Mouse (Mus musculus): ENCODE results near the gene Zfp1. TPM values are rescaled to one million over a fixed set of nuclear protein-coding genes. Genes with fewer than 3 reads are reported as not detected.

Zfp1 gene
- 11.7 and 15.0 TPM in 2 replicates for polyA plus RNA-seq (2015; fragmentation: Nextera tagmentation; extraction: Ambion mirVana)

DNA sequence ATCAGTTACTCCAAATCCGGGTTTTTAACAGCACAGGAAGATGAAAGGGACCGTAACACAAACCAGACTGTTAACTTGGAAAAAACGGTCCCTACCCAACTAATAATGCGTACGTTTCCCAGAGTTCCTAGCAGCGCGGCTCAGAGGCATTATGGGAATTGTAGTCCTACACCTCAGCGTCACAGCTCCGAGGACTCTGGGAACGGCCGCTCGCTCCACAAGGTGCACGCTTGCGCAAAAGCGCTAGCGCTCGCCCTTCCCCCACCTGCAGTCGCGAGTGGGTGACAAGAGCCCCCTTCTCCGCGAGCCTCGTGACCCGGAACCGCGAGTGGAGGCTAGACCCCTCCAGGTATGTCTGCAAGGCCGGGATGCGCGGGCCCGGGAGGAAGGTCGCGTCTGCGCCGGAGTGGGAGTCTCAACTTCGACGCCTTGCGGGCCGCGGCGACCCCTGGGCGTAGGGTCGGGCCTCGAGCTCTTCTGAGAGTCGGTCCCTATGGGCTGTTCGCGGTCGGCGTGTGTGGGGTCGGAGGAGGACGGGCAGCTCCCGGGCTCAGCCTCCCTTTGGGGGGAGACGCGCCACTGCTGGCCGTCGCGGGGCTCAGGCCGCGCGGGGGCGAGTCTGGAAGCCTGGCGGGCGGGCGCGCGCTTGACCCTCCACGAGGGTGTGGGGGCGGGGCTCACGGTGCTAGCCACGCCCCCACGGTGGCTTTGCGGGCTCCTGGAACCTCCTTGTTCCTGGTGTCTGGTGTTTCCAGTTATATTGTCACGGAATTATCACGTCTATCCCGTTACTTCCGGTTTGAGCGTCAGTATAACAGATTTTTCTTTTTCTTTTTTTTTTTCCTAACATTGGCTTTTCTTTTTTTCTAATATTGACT, at the start of gene Zfp1:
Gene Zfp1 (plus strand): TSS at position 138 of the 878 bp plus-strand sequence.
- no peaks in the 10 kb centered on the region for H3K9me3 ChIP-seq (replicated peaks)
- 0% methylated on average over 74 of the region's 75 CpGs for WGBS
- ATAC-seq (replicated peaks; ENCODE audit: insufficient number of reproducible peaks, insufficient read depth, low FRiP score, low read depth): peak; percentile 98

DNA sequence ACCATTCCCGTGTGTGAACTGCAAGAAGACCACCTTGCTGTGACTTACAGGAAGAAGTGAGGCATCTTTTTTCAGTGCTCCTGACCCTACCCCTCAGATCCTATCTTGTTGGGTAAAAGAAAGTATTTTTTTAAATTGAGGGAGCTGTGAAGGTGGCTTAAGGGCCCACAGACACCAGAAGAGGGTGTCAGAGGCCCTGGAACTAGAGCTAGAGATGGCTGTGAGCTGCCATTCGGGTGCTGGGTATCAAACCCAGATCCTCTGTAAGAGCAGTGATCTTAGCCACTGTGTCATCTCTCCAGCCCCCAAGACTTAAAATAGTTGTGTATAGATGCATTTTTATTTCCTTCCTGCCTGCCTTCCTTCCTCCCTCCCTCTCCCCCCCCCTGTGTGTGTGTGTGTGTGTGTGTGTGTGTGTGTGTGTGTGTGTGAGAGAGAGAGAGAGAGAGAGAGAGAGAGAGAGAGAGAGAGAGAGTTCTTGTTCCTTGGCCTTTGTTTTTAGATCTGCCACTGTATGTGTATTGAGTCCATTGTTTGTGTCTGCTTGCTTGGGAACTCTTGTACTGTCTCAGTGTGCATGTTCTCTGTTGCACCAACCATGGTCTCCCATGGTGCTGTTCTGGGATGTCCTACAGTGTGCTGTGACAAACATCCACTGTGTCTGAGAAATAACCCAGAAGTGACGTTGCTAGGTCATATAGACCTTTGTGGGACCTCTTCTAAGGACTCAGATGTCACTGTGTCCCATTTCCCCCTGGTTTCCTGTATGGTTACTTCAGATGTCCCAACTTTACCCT, 49.0 kb upstream of the Zfp1 start:
- Histone ChIP-seq H3K27ac (peak overlapping the region; percentile 85), H3K9ac (no peak overlapping the region), H3K27me3 (no peaks in the 10 kb centered on the region), H3K9me3 (replicated peaks) (no peaks in the 10 kb centered on the region), H3K36me3 (no peaks in the 10 kb centered on the region), H3K4me2 (no peak overlapping the region), H3K4me1 (replicated peaks) (peaks cover 63% of the 10 kb centered on the region), H3K4me3 (no peak overlapping the region)
- ATAC-seq (replicated peaks; ENCODE audit: insufficient number of reproducible peaks, insufficient read depth, low FRiP score, low read depth): no peak
- WGBS: 76% methylated on average over 3 of the region's 3 CpGs

More for the DNA sequence above, at the start of gene Zfp1:
- H3K4me3 ChIP-seq: peak within 1 kb of the TSS; percentile 98
- no peaks in the 10 kb centered on the region for H3K36me3 ChIP-seq
- peak within 1 kb of the TSS; percentile 98 for H3K27ac ChIP-seq
- peaks cover 19% of the 10 kb centered on the region for H3K4me1 ChIP-seq (replicated peaks)
- no peaks in the 10 kb centered on the region for H3K27me3 ChIP-seq
- peak within 1 kb of the TSS; percentile 60 for H3K4me2 ChIP-seq
- peak within 1 kb of the TSS; percentile 98 for H3K9ac ChIP-seq

DNA sequence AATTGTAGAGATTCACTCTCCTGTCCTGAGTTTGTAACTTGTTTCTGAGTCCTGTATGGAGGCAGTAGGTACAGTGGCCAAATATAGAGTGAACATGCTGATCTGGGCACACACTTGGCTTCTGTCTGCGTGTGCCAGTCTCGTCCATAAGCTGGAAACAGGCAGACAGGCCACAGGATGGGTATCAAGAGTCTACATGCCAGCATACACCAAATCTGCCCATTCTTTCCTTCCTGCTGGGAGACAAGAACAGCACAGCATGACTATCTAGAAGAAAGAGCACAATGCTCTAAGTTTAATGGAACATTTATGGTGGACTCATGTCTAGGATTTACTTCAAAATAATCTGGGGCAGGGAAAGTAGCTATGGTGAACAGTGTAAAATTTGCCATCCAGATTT, 48.2 kb upstream of the Zfp1 start:
- H3K27me3 ChIP-seq: no peaks in the 10 kb centered on the region
- peak overlapping the region; percentile 58; the same call in 1 of the 2 replicates for H3K4me2 ChIP-seq
- no peak overlapping the region for H3K9ac ChIP-seq
- no peaks in the 10 kb centered on the region for H3K36me3 ChIP-seq
- WGBS: 52% methylated on average over 2 of the region's 2 CpGs
- H3K27ac ChIP-seq: peak overlapping the region; percentile 85
- H3K9me3 ChIP-seq (replicated peaks): no peaks in the 10 kb centered on the region
- peaks cover 69% of the 10 kb centered on the region for H3K4me1 ChIP-seq (replicated peaks)
- no peak overlapping the region for H3K4me3 ChIP-seq
- no peak for ATAC-seq (replicated peaks; ENCODE audit: insufficient number of reproducible peaks, insufficient read depth, low FRiP score, low read depth)

DNA sequence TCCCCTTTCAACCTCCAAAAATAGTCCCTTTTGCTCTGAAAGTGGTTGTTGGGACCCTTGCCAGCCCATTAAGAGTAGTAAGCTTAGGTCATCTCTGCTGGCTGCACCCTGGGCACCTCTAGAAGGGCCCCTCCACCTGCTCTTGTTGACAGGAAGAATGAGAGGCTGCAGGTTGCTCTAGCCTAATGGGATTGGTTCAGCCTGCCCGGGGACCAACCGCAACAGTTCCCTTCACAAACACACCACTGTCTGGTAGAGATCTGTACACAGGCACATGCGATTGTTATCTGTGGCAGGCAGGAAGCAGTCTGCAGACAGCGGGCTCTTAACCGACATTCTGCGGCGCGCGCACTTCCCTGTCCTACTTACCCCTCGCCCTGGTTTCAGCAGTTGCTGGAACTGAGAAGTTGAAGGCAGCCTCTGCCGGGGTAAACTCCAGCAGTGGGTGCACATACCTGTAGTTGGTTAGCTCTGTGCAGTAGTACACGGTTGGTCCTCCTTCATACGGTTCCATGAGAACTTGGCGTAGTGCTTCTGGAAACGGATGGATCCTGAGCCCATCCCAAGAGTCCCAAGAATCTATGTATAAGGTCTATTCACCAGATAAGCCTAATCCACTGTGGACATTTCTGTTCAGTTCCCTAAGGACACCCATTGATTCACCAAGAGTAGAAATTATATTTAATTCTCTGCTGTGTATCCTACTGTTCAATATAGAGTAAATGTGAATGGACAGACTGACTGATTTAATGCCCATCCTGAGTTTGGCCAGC, 47.3 kb upstream of the Zfp1 start:
- peak overlapping the region; percentile 58 for H3K4me2 ChIP-seq
- H3K4me1 ChIP-seq (replicated peaks): peaks cover 71% of the 10 kb centered on the region
- peak overlapping the region; percentile 26 for H3K4me3 ChIP-seq
- no peaks in the 10 kb centered on the region for H3K36me3 ChIP-seq
- 25% methylated on average over 15 of the region's 15 CpGs for WGBS
- H3K9me3 ChIP-seq (replicated peaks): no peaks in the 10 kb centered on the region
- H3K27me3 ChIP-seq: no peaks in the 10 kb centered on the region
- peak overlapping the region; percentile 24; the same call in 1 of the 2 replicates for H3K9ac ChIP-seq
- ATAC-seq (replicated peaks; ENCODE audit: insufficient number of reproducible peaks, insufficient read depth, low FRiP score, low read depth): peak; percentile 81
- H3K27ac ChIP-seq: peak overlapping the region; percentile 85

DNA sequence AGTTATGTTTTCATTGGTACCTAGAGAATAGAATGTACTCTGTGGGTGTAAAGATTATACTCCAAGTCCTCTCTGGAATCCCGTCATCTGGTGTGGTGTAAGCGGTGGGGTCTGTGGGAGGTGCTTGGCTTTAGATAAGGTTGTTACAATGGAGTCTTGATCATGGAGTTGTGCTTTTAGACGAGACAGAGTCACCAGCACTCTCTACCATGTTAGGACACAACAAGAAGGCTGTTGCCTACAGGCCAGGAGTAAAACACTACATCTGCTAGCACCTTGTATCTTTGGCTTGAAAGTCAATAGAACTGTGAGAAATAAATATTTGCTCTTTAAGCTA, 46.7 kb upstream of the Zfp1 start:
- H3K4me1 ChIP-seq (replicated peaks): peaks cover 71% of the 10 kb centered on the region
- H3K27me3 ChIP-seq: no peaks in the 10 kb centered on the region
- no peak; the same call in 1 of the 2 replicates for ATAC-seq (replicated peaks; ENCODE audit: insufficient number of reproducible peaks, insufficient read depth, low FRiP score, low read depth)
- 8% methylated on average over 3 of the region's 3 CpGs for WGBS
- no peak overlapping the region for H3K4me3 ChIP-seq
- no peak overlapping the region for H3K9ac ChIP-seq
- H3K9me3 ChIP-seq (replicated peaks): no peaks in the 10 kb centered on the region
- peak overlapping the region; percentile 58 for H3K4me2 ChIP-seq
- peak overlapping the region; percentile 85 for H3K27ac ChIP-seq
- no peaks in the 10 kb centered on the region for H3K36me3 ChIP-seq

DNA sequence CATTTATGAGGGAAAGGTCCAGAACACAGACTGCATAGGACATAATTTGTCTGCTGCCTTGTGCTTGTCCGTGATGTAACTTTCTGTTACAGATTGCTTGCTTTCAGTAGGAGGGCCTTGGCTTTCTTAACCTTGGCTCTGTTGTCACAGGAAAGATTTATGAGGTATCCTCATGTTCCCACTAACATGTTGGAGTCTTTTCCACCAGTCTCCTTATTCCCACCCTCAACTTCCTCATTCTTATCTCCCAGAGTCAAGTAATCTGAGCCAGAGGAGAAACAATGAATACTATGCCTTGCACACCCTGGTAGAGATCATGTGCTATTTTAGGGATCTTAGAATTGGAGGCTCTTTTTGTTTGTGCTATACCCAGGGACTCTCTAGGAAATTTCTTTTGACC, 45.9 kb upstream of the Zfp1 start:
- 19% methylated on average over 1 of the region's 1 CpGs for WGBS
- Histone ChIP-seq H3K27me3 (no peaks in the 10 kb centered on the region), H3K4me3 (no peak overlapping the region), H3K9ac (no peak overlapping the region), H3K9me3 (replicated peaks) (no peaks in the 10 kb centered on the region), H3K4me1 (replicated peaks) (peaks cover 67% of the 10 kb centered on the region), H3K36me3 (no peaks in the 10 kb centered on the region), H3K27ac (peak overlapping the region; percentile 85), H3K4me2 (peak overlapping the region; percentile 58)
- ATAC-seq (replicated peaks; ENCODE audit: insufficient number of reproducible peaks, insufficient read depth, low FRiP score, low read depth): peak; percentile 65

DNA sequence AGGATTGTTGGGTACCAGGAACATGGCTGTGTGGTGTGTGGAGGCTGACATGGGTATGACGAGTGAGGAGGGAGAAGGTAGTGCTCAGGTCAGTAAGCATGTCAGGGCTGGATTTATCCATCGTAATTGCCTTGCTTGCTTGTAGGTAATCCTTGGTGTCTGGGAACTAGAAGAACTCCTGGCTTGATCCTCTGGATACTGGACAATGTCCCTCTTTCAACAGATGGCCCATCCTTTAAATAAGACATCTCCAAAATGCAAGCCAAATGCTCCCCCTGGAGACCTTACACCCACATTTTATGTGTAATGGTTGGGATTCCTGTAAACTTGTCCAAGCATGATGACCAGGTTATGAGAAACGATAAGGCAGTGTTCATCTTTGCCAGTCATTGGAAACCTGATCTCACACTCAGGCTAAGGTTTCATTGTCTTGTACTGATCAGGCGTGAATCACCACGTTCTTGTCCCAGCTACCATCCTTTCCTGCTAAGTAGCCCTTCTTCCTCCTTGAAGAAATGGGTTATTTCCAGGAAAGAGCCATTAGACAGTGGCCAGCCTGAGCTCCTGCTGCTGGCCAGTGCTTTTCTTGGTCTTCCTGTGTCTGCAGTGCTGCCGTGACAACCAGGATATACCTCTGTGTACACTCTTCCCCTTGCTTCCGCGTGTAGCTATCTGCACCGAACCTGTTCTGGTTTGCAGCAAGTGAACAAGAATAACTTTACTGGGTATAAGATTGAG, 43.3 kb upstream of the Zfp1 start:
- peaks cover 42% of the 10 kb centered on the region for H3K4me1 ChIP-seq (replicated peaks)
- no peak overlapping the region for H3K27ac ChIP-seq
- no peak overlapping the region for H3K9ac ChIP-seq
- no peak overlapping the region for H3K4me3 ChIP-seq
- no peaks in the 10 kb centered on the region for H3K36me3 ChIP-seq
- H3K4me2 ChIP-seq: no peak overlapping the region
- WGBS: 68% methylated on average over 9 of the region's 9 CpGs
- no peaks in the 10 kb centered on the region for H3K27me3 ChIP-seq
- ATAC-seq (replicated peaks; ENCODE audit: insufficient number of reproducible peaks, insufficient read depth, low FRiP score, low read depth): no peak
- H3K9me3 ChIP-seq (replicated peaks): no peaks in the 10 kb centered on the region

DNA sequence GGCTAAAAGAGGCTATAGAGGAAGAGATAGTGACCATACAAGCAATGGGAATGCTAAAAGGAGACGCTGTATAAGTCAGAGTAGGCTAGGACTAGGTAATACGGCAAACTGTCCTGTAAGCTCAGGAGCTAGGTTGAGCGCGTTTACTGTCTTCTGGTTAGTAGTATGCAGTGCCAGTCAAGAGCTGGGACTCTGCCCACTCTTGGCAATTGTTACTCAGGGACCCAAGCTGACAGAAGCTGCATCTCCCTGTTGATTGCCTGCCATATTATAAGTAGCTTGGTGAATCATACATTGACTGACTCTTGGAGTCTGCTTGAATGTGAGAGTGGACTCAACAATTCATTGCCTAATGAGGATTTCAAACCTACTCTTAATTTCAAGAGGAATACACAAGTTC, 41.2 kb upstream of the Zfp1 start:
- no peak for ATAC-seq (replicated peaks; ENCODE audit: insufficient number of reproducible peaks, insufficient read depth, low FRiP score, low read depth)
- 95% methylated on average over 4 of the region's 4 CpGs for WGBS
- no peak overlapping the region for H3K9ac ChIP-seq
- no peak overlapping the region for H3K27ac ChIP-seq
- H3K27me3 ChIP-seq: no peaks in the 10 kb centered on the region
- peaks cover 20% of the 10 kb centered on the region for H3K4me1 ChIP-seq (replicated peaks)
- no peaks in the 10 kb centered on the region for H3K9me3 ChIP-seq (replicated peaks)
- H3K4me2 ChIP-seq: no peak overlapping the region
- no peaks in the 10 kb centered on the region for H3K36me3 ChIP-seq
- H3K4me3 ChIP-seq: no peak overlapping the region

DNA sequence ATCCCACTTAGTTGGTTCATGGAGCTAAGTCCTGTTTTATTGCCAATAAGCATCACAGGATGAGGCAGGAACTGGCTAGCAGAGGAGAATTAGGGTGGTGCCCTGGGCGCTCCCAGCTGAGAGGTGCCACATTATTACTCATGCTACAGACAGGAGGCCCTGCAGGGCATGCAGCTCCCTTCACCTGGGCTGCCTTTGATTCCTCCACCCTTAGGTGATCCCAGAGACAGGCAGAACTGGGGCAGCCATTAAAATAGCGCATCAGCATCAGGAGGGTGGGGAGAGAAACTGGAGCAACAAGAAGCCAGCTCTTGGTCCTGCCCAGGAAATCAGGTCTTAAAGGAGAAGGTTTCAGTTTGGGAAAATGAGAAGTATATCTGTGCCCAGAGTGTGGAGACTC, 38.2 kb upstream of the Zfp1 start:
- H3K36me3 ChIP-seq: no peaks in the 10 kb centered on the region
- H3K9ac ChIP-seq: no peak overlapping the region
- H3K9me3 ChIP-seq (replicated peaks): no peaks in the 10 kb centered on the region
- H3K4me1 ChIP-seq (replicated peaks): 0 out of 2 replicates have a peak, but pooled peaks cover 2% of the 10 kb centered on the region
- no peak overlapping the region for H3K4me2 ChIP-seq
- no peak for ATAC-seq (replicated peaks; ENCODE audit: insufficient number of reproducible peaks, insufficient read depth, low FRiP score, low read depth)
- H3K27me3 ChIP-seq: no peaks in the 10 kb centered on the region
- no peak overlapping the region for H3K4me3 ChIP-seq
- WGBS: 90% methylated on average over 2 of the region's 2 CpGs
- no peak overlapping the region for H3K27ac ChIP-seq

DNA sequence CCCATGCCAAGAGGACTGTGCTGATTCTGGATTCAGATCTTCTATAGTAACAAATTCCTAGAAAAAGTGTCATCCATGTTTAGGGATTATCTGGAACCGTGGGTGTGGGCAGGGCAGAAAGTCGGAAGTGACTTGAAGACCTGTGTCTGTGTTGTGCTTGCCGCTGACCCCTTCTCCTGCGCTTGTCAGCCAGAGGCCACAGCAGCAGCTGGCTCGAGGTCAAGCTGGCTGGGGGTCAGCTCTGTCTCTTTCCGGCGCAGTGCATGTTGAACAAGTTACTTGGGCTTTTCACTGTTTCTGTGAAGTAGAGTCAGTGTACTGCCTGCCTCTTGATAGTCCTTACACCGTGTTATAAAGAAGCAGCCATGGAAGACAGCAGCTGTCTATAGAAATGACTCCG, 36.2 kb upstream of the Zfp1 start:
- no peak overlapping the region for H3K9ac ChIP-seq
- no peak for ATAC-seq (replicated peaks; ENCODE audit: insufficient number of reproducible peaks, insufficient read depth, low FRiP score, low read depth)
- no peaks in the 10 kb centered on the region for H3K9me3 ChIP-seq (replicated peaks)
- no peak overlapping the region for H3K27ac ChIP-seq
- H3K4me2 ChIP-seq: no peak overlapping the region
- WGBS: 77% methylated on average over 9 of the region's 9 CpGs
- H3K4me1 ChIP-seq (replicated peaks): no peaks in the 10 kb centered on the region
- H3K36me3 ChIP-seq: no peaks in the 10 kb centered on the region
- H3K27me3 ChIP-seq: no peaks in the 10 kb centered on the region
- no peak overlapping the region for H3K4me3 ChIP-seq

Data from heart, embryonic 15.5 days (tissue).